Mouse (Mus musculus) forebrain, embryonic 11.5 days (tissue): Measurements from ENCODE around the gene Rab38. TPM values are rescaled to one million over a fixed set of nuclear protein-coding genes. Genes with fewer than 3 reads are reported as not detected.
A peak's percentile ranks its signal among the peaks of the same experiment; 100 is the strongest.

Source experiments
- ATAC-seq: fragments of 200-750 bp; cut with Nextera tagmentation; replicated peaks from 2 replicates; pipeline ENCODE4 v1.8.0; 2017; ENCODE audit warnings: moderate TSS enrichment; ENCODE audit not compliant: low FRiP score
- DNase-seq: peaks from one replicate; pipeline ENCODE4 v3.0.0-alpha.2; 2017; ENCODE audit warnings: low spot score
- H3K27ac ChIP-seq: fragments of 300-500 bp; sonication (generic); 2 replicates; pipeline ENCODE4 v1.5.1; 2014; ENCODE audit warnings: low read depth, low read length
- H3K27me3 ChIP-seq: fragments of 300-500 bp; sonication (generic); 2 replicates; pipeline ENCODE4 v1.6.1; 2014; ENCODE audit warnings: mild to moderate bottlenecking, low read length, mixed read lengths; ENCODE audit not compliant: control insufficient read depth, insufficient read depth
- H3K36me3 ChIP-seq: fragments of 300-500 bp; sonication (generic); 2 replicates; pipeline ENCODE4 v1.6.1; 2014; ENCODE audit warnings: mild to moderate bottlenecking, low read length, moderate library complexity, mixed read lengths; ENCODE audit not compliant: control insufficient read depth, insufficient read depth
- H3K4me1 ChIP-seq: fragments of 300-500 bp; sonication (generic); replicated peaks from 2 replicates; pipeline ENCODE4 v1.6.1; 2014; ENCODE audit warnings: low read length, mixed read lengths; ENCODE audit not compliant: control insufficient read depth, insufficient read depth
- H3K4me2 ChIP-seq: fragments of 300-500 bp; sonication (generic); 2 replicates; pipeline ENCODE4 v1.6.1; 2014; ENCODE audit warnings: low read depth, mild to moderate bottlenecking, low read length, moderate library complexity, mixed read lengths; ENCODE audit not compliant: severe bottlenecking
- H3K4me3 ChIP-seq: fragments of 300-500 bp; sonication (generic); 2 replicates; pipeline ENCODE4 v1.5.1; 2014; ENCODE audit warnings: low read depth, low read length
- H3K9ac ChIP-seq: fragments of 300-500 bp; sonication (generic); 2 replicates; pipeline ENCODE4 v1.6.1; 2014; ENCODE audit warnings: low read length
- H3K9me3 ChIP-seq: fragments of 300-500 bp; sonication (generic); 2 replicates; pipeline ENCODE4 v1.6.1; 2016; ENCODE audit warnings: low read length, mixed read lengths; ENCODE audit not compliant: control insufficient read depth
- WGBS: fragments of 180-500 bp; shearing (Covaris S2); extraction: QIAGEN DNeasy Blood & Tissue Kit; methylation state at CpG from one replicate; pipeline ENCODE4 v1.1.7; 2014; 5-methylcytosine and 5-hydroxymethylcytosine counted together
- polyA plus RNA-seq: library from polyadenylated mRNA; unstranded; fragments of >200 nt; fragmentation: Nextera tagmentation; extraction: Ambion mirVana; gene quantifications from 2 replicates; pipeline ENCODE4 v1.2.1, GENCODE M21; 2014

Gene Rab38
- polyA plus RNA-seq, 1 experiment from 2014 or later, result 2.9 TPM

GRCm38 (mm10) chr7:88430692-88431084 lies 615 bp downstream of the Rab38 start:
- H3K27ac ChIP-seq, result no peak overlapping the region
- H3K36me3 ChIP-seq, result no peaks in the 10 kb centered on the region
- ATAC-seq (no peak), DNase-seq (no peak)
- WGBS, result 5% methylated on average over 13 of the region's 13 CpGs
- H3K9ac ChIP-seq, result peak overlapping the region; percentile 44; the same call in 1 of the 2 replicates
- no peaks in the 10 kb centered on the region for H3K27me3 ChIP-seq
- H3K4me3 ChIP-seq, result peak overlapping the region; percentile 48
- peak overlapping the region; percentile 93 for H3K4me2 ChIP-seq
- H3K9me3 ChIP-seq, result no peaks in the 10 kb centered on the region
- no peaks in the 10 kb centered on the region for H3K4me1 ChIP-seq

- no peak overlapping the region for H3K4me2 ChIP-seq
- no peak overlapping the region for H3K9ac ChIP-seq
- ATAC-seq, result no peak
- no peaks in the 10 kb centered on the region for H3K4me1 ChIP-seq
- no peaks in the 10 kb centered on the region for H3K9me3 ChIP-seq
- H3K36me3 ChIP-seq, result no peaks in the 10 kb centered on the region
- H3K4me3 ChIP-seq, result no peak overlapping the region
- H3K27me3 ChIP-seq, result no peaks in the 10 kb centered on the region
- no peak for DNase-seq
- H3K27ac ChIP-seq, result no peak overlapping the region
Measured at GRCm38 (mm10) chr7:88440301-88440700, 10.2 kb downstream of the Rab38 start.

GRCm38 (mm10) chr7:88442649-88443048 lies 12.6 kb downstream of the Rab38 start:
- Histone ChIP-seq H3K4me1 (no peaks in the 10 kb centered on the region), H3K4me2 (no peak overlapping the region), H3K27me3 (no peaks in the 10 kb centered on the region), H3K27ac (no peak overlapping the region), H3K9ac (no peak overlapping the region), H3K36me3 (no peaks in the 10 kb centered on the region), H3K4me3 (no peak overlapping the region), H3K9me3 (no peaks in the 10 kb centered on the region)
- no peak for DNase-seq
- no peak for ATAC-seq

GRCm38 (mm10) chr7:88443435-88443834 lies 13.4 kb downstream of the Rab38 start:
- H3K4me3 ChIP-seq, result no peak overlapping the region
- no peak for ATAC-seq
- WGBS, result 91% methylated on average over 4 of the region's 4 CpGs

GRCm38 (mm10) chr7:88445320-88445903 lies 15.3 kb downstream of the Rab38 start:
- Histone ChIP-seq H3K27me3 (no peaks in the 10 kb centered on the region), H3K36me3 (no peaks in the 10 kb centered on the region), H3K4me2 (no peak overlapping the region), H3K9me3 (no peaks in the 10 kb centered on the region), H3K4me3 (no peak overlapping the region), H3K27ac (no peak overlapping the region), H3K9ac (no peak overlapping the region), H3K4me1 (no peaks in the 10 kb centered on the region)
- WGBS, result 74% methylated on average over 2 of the region's 2 CpGs
- ATAC-seq (no peak), DNase-seq (no peak)

More at GRCm38 (mm10) chr7:88443435-88443834, 13.4 kb downstream of the Rab38 start:
- no peaks in the 10 kb centered on the region for H3K4me1 ChIP-seq
- DNase-seq, result no peak
- no peaks in the 10 kb centered on the region for H3K9me3 ChIP-seq
- H3K4me2 ChIP-seq, result no peak overlapping the region
- H3K27me3 ChIP-seq, result no peaks in the 10 kb centered on the region
- no peak overlapping the region for H3K9ac ChIP-seq
- H3K27ac ChIP-seq, result no peak overlapping the region
- H3K36me3 ChIP-seq, result no peaks in the 10 kb centered on the region

GRCm38 (mm10) chr7:88453234-88453633 lies 23.2 kb downstream of the Rab38 start:
- Histone ChIP-seq H3K36me3 (no peaks in the 10 kb centered on the region), H3K9me3 (no peaks in the 10 kb centered on the region), H3K4me2 (no peak overlapping the region), H3K27me3 (no peaks in the 10 kb centered on the region), H3K9ac (no peak overlapping the region), H3K27ac (no peak overlapping the region), H3K4me3 (no peak overlapping the region), H3K4me1 (no peaks in the 10 kb centered on the region)
- WGBS, result 66% methylated on average over 1 of the region's 1 CpGs
- no peak for ATAC-seq
- DNase-seq, result no peak

GRCm38 (mm10) chr7:88457827-88458226 lies 27.8 kb downstream of the Rab38 start:
- no peak overlapping the region for H3K4me2 ChIP-seq
- no peak for DNase-seq
- H3K9ac ChIP-seq, result no peak overlapping the region
- H3K36me3 ChIP-seq, result no peaks in the 10 kb centered on the region
- no peak for ATAC-seq
- WGBS, result 96% methylated on average over 3 of the region's 3 CpGs
- H3K27ac ChIP-seq, result no peak overlapping the region
- no peaks in the 10 kb centered on the region for H3K27me3 ChIP-seq
- no peak overlapping the region for H3K4me3 ChIP-seq
- no peaks in the 10 kb centered on the region for H3K9me3 ChIP-seq
- no peaks in the 10 kb centered on the region for H3K4me1 ChIP-seq

- ATAC-seq (no peak), DNase-seq (no peak)
Measured at GRCm38 (mm10) chr7:88467754-88468153, 37.7 kb downstream of the Rab38 start.

GRCm38 (mm10) chr7:88482110-88482619 lies 52.1 kb downstream of the Rab38 start:
- Histone ChIP-seq H3K4me3 (no peak overlapping the region), H3K27me3 (no peaks in the 10 kb centered on the region), H3K9me3 (no peaks in the 10 kb centered on the region), H3K9ac (no peak overlapping the region), H3K36me3 (no peaks in the 10 kb centered on the region), H3K4me2 (no peak overlapping the region), H3K4me1 (no peaks in the 10 kb centered on the region), H3K27ac (no peak overlapping the region)
- no peak for ATAC-seq
- DNase-seq, result no peak
- 90% methylated on average over 7 of the region's 7 CpGs for WGBS

More at GRCm38 (mm10) chr7:88467754-88468153, 37.7 kb downstream of the Rab38 start:
- H3K27me3 ChIP-seq, result no peaks in the 10 kb centered on the region
- WGBS, result 75% methylated on average over 3 of the region's 3 CpGs
- no peaks in the 10 kb centered on the region for H3K9me3 ChIP-seq
- H3K4me3 ChIP-seq, result no peak overlapping the region
- no peak overlapping the region for H3K27ac ChIP-seq
- no peaks in the 10 kb centered on the region for H3K4me1 ChIP-seq
- H3K4me2 ChIP-seq, result no peak overlapping the region
- no peak overlapping the region for H3K9ac ChIP-seq
- no peaks in the 10 kb centered on the region for H3K36me3 ChIP-seq
